Mouse (Mus musculus): ENCODE results near the gene Mtf2.

Mtf2 gene

GRCm38 (mm10) chr5:108065465-108066411 is at the start of gene Mtf2:
Mtf2 (plus strand) TSS chr5:108065674.
- WGBS: under 1% methylated on average over 59 of the region's 59 CpGs

DNA sequence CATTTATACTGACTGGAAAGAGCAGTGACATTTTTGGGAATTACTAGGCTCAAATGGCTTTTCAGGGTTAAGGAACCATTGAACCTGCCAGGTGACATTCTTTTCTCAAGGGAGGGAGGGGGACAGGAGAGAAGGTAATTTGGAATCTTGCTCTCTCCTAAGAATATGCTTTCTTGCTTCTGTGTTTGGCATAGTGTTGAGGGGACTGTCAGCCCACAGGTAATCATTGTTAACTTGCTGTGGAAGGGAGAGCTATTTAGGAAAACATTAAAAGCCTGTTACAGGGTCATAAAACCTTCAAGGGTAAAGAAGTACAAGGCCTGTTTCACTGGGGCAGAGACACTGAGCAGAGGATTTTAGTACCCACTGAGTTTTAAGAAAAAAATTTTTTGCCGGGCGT is 48.2 kb upstream of the Mtf2 start:
- 97% methylated on average over 2 of the region's 2 CpGs for WGBS

- 39% methylated on average over 2 of the region's 2 CpGs for WGBS
These were observed 46.1 kb upstream of the Mtf2 start for GRCm38 (mm10) chr5:108019367-108019766.

DNA sequence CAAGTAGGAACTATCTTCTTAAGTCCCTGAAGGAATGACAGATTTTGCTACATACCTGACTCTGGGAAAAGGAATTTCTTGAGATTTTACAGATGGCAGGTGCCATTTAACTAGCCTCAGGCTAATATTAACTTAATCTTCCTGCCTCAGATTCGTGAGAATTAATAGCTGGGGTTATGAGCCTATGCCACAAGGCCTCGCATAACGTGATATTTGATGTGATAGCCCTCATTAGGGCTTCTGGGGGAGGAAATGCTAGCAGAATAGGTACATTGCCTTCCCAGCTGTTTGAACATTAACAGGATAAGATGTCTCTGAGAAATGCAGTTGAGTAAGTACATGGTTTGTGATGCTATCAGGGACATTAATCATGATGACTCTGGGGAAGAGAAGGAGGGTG is 44.1 kb upstream of the Mtf2 start:
- 82% methylated on average over 3 of the region's 3 CpGs for WGBS

DNA sequence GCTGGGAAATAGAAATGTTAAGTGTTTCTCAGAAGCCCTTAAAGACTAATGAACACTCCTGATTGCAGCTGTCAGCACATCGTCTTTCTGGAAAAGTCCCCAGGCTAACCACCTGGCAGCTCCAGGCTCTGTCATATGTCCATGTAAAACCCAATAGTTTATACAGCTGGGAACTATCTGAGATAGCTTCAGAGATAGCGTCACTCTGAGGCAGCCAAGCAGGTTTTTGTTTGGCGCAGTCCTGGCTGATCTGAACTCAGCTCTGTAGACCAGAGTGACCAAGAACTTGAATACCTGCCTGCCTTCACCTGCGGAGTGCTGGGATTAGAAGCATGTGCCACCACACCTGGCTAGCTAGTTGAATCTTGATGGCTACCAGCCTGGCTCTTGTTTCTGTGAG is 37.2 kb upstream of the Mtf2 start:
- 90% methylated on average over 4 of the region's 4 CpGs for WGBS

- WGBS: 81% methylated on average over 7 of the region's 7 CpGs
These were observed 36.5 kb upstream of the Mtf2 start for GRCm38 (mm10) chr5:108028797-108029536.

- 75% methylated on average over 2 of the region's 2 CpGs for WGBS
These were observed 35.5 kb upstream of the Mtf2 start for GRCm38 (mm10) chr5:108029968-108030367.

GRCm38 (mm10) chr5:108031267-108031666 is 34.2 kb upstream of the Mtf2 start:
- 92% methylated on average over 4 of the region's 4 CpGs for WGBS

GRCm38 (mm10) chr5:108034194-108034593 is 31.3 kb upstream of the Mtf2 start:
- 28% methylated on average over 4 of the region's 4 CpGs for WGBS

DNA sequence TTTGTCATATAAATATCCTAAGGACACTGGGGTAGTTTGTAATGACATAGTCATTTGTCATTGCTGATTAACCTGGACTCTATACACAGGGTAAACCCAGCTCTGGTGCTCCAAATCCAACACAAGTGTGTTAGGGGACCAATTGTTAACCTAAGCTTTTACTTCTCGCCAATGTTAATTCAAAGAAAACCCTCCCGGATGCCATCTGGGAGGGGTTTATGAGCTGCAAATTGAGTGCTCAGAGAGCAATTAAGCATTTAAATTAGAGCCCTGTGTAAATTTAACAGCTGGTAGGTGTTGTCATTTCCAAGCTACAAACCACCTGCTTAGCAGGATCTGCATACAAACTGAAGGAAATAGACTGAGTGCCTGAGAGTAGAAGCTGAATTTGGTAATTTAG is 30.0 kb upstream of the Mtf2 start:
- 27% methylated on average over 2 of the region's 2 CpGs for WGBS

GRCm38 (mm10) chr5:108042061-108042460 is 23.4 kb upstream of the Mtf2 start:
- WGBS: 87% methylated on average over 5 of the region's 5 CpGs

DNA sequence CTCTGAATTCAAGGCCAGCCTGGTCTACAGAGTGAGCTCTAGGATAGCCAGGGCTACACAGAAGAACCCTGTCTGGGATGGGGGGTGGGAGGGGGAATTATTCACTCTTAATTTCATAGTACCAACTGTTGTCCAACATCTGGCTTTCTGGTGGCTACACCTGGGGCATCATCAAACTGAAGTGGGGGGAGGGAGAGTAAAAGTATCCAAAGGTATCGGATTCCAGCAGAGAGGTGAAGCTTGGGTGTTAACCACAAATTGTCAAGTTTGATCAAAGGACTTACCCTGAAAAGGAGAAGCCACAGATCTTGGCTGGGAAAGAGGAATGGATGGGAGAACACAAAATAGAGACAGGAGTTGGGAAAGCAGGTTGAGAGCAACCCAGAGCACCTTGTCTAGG is 21.6 kb upstream of the Mtf2 start:
- 74% methylated on average over 1 of the region's 1 CpGs for WGBS

- WGBS: 17% methylated on average over 3 of the region's 3 CpGs
These were observed 15.7 kb upstream of the Mtf2 start for GRCm38 (mm10) chr5:108049711-108050268.

GRCm38 (mm10) chr5:108051026-108051425 is 14.4 kb upstream of the Mtf2 start:
- 91% methylated on average over 2 of the region's 2 CpGs for WGBS

- 95% methylated on average over 9 of the region's 9 CpGs for WGBS
These were observed 13.7 kb upstream of the Mtf2 start for GRCm38 (mm10) chr5:108051727-108052126.

GRCm38 (mm10) chr5:108052200-108052599 is 13.3 kb upstream of the Mtf2 start:
- WGBS: 83% methylated on average over 1 of the region's 1 CpGs

DNA sequence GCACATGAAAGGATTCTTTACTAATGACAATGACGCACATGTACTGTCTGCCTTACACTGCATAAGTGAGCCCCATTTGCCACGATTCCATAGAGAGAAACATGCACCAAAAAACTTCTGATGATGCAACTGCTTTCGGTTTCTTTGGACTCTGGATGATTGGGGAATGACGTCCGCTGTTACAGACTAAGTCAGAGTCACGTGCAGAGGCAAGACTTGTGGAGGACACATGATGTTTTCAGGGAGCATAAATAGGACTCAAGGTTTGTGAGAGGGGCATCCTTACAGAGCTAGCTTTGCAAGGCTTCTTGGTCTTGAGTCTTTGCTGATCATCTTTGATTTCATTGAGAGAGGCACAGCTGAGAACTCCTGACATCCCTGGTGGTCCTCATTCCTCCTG is 11.9 kb upstream of the Mtf2 start:
- WGBS: 93% methylated on average over 6 of the region's 6 CpGs

- WGBS: 96% methylated on average over 9 of the region's 9 CpGs
These were observed 5.1 kb upstream of the Mtf2 start for GRCm38 (mm10) chr5:108060413-108060812.

GRCm38 (mm10) chr5:108072301-108072700 is 6.8 kb downstream of the Mtf2 start:
- WGBS: 100% methylated on average over 1 of the region's 1 CpGs

- WGBS: 61% methylated on average over 6 of the region's 6 CpGs
These were observed 11.5 kb downstream of the Mtf2 start for GRCm38 (mm10) chr5:108076833-108077540.

- 41% methylated on average over 2 of the region's 2 CpGs for WGBS
These were observed 16.9 kb downstream of the Mtf2 start for GRCm38 (mm10) chr5:108082380-108082779.

DNA sequence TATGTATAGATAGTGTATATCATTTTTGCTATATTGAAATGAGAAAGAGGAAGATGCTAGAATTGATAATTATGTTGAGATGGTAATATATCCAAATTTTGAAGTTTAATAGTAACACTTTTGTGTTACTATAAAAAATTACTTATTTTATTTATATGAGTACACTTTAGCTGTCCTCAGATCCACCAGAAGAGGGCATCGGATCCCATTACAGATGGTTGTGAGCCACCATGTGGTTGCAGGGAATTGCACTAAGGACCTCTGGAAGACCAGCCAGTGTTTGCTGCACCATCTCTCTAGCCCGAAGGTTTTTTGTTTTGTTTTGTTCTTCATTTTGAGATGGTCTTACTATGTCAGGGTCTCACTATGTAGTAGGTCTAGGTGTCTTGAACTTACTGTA is 20.0 kb downstream of the Mtf2 start:
- 97% methylated on average over 2 of the region's 2 CpGs for WGBS
